Mouse (Mus musculus) C2C12 (cell line): ENCODE measurements around the gene Bdkrb2. TPM values are rescaled to one million over a fixed set of nuclear protein-coding genes. Genes with fewer than 3 reads are reported as not detected.

ENCODE experiments used
- H3K27me3 ChIP-seq: one replicate; pipeline ENCODE4 v1.6.1; 2011; ENCODE audit not compliant: control insufficient read depth, insufficient read depth, insufficient read length
- H3K36me3 ChIP-seq: one replicate; pipeline ENCODE4 v1.6.1; 2011; ENCODE audit not compliant: control insufficient read depth, insufficient read depth
- H3K4me3 ChIP-seq: one replicate; pipeline ENCODE4 v1.5.1; 2011; ENCODE audit warnings: mild to moderate bottlenecking, control low read depth; ENCODE audit not compliant: poor library complexity, insufficient read depth, severe bottlenecking
- H3K79me2 ChIP-seq: one replicate; pipeline ENCODE4 v1.6.1; 2011; ENCODE audit not compliant: control insufficient read depth, insufficient read depth
- H3K79me3 ChIP-seq: one replicate; pipeline ENCODE4 v1.6.1; 2011; ENCODE audit warnings: low read depth, control low read depth
- H3ac ChIP-seq: one replicate; pipeline ENCODE3; 2011; ENCODE audit warnings: low read depth; ENCODE audit not compliant: control insufficient read depth, insufficient read length
- CEBPB ChIP-seq: IDR thresholded peaks from one replicate; pipeline ENCODE4 v1.6.1; 2011; ENCODE audit warnings: low read depth, mild to moderate bottlenecking, control low read depth, moderate library complexity
- CTCF ChIP-seq: IDR thresholded peaks from one replicate; pipeline ENCODE4 v1.5.1; 2011; ENCODE audit not compliant: control insufficient read depth, insufficient read depth, insufficient read length
- FOSL1 ChIP-seq: IDR thresholded peaks from one replicate; pipeline ENCODE4 v1.8.0; 2011; ENCODE audit warnings: mild to moderate bottlenecking, low read length; ENCODE audit not compliant: poor library complexity, insufficient read depth, severe bottlenecking
- MAX ChIP-seq: IDR thresholded peaks from one replicate; pipeline ENCODE4 v1.6.1; 2011; ENCODE audit warnings: mild to moderate bottlenecking, control low read depth
- MYOD1 ChIP-seq: IDR thresholded peaks from one replicate; pipeline ENCODE4 v1.6.1; 2011; ENCODE audit warnings: low read depth; ENCODE audit not compliant: control insufficient read depth, insufficient read length
- MYOG ChIP-seq: IDR thresholded peaks from one replicate; pipeline ENCODE4 v1.6.1; 2011; ENCODE audit not compliant: control insufficient read depth, insufficient read length; ENCODE audit errors: extremely low read depth
- USF1 ChIP-seq: IDR thresholded peaks from one replicate; pipeline ENCODE4 v1.6.1; 2011; ENCODE audit warnings: low read depth, mild to moderate bottlenecking, control low read depth, moderate library complexity
- polyA plus RNA-seq: library from polyadenylated mRNA; unstranded; fragments of >200 nt; fragmentation: generic; extraction: Trizol; gene quantifications from one replicate; pipeline ENCODE4 v1.2.1, GENCODE M21; 2012; ENCODE audit warnings: missing spikeins

Gene Bdkrb2
- polyA plus RNA-seq, 1 experiment, result 1.2 TPM

GRCm38 (mm10) chr12:105584851-105585250 is 21.8 kb downstream of the Bdkrb2 start:
- Histone ChIP-seq H3K4me3 (no peak overlapping the region), H3K79me3 (no peaks in the 10 kb centered on the region), H3K79me2 (no peaks in the 10 kb centered on the region), H3K27me3 (no peaks in the 10 kb centered on the region), H3K36me3 (no peaks in the 10 kb centered on the region), H3ac (no peak overlapping the region)
- TF ChIP-seq CEBPB (no peak), CTCF (peak; percentile 74)

- H3K79me3 ChIP-seq, result no peaks in the 10 kb centered on the region
- H3K36me3 ChIP-seq, result no peaks in the 10 kb centered on the region
- H3K4me3 ChIP-seq, result no peak overlapping the region
- no peak for TF ChIP-seq CTCF
- no peak for TF ChIP-seq USF1
- TF ChIP-seq CEBPB, result no peak
- no peak for TF ChIP-seq FOSL1
- TF ChIP-seq MYOG, result no peak
- TF ChIP-seq MYOD1, result no peak
- no peaks in the 10 kb centered on the region for H3K27me3 ChIP-seq
- H3ac ChIP-seq, result no peak overlapping the region
- no peaks in the 10 kb centered on the region for H3K79me2 ChIP-seq
These were observed 24.5 kb downstream of the Bdkrb2 start for GRCm38 (mm10) chr12:105587526-105587925.

DNA sequence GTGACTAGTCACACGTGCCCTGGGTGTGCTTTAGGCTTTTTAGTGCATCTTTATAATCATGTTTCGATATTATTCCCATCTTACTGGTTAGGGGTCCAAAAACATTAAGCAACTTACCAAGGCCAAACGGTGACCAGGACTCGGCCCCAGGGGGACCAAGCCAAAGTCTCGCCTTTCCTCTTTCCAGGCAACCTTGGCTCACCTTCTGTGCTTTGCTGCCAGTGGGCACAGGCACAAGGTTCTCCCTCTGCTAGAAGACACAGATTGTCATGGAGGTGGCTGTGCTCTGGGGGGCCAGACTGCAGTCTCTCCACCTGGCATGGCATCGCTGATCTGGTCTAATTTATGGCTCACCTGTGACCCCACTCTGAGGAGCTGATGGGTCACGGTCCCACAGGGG is 27.8 kb downstream of the Bdkrb2 start:
- Histone ChIP-seq H3K79me3 (no peaks in the 10 kb centered on the region), H3K36me3 (no peaks in the 10 kb centered on the region), H3K4me3 (no peak overlapping the region), H3K27me3 (no peaks in the 10 kb centered on the region), H3ac (no peak overlapping the region), H3K79me2 (no peaks in the 10 kb centered on the region)
- TF ChIP-seq CTCF, result no peak

GRCm38 (mm10) chr12:105592361-105592761 is 29.3 kb downstream of the Bdkrb2 start:
- H3K79me2 ChIP-seq, result no peaks in the 10 kb centered on the region

GRCm38 (mm10) chr12:105593471-105593870 is 30.4 kb downstream of the Bdkrb2 start:
- H3K27me3 ChIP-seq, result no peaks in the 10 kb centered on the region
- no peaks in the 10 kb centered on the region for H3K79me2 ChIP-seq
- H3K79me3 ChIP-seq, result no peaks in the 10 kb centered on the region
- TF ChIP-seq CEBPB (no peak), MYOG (no peak), CTCF (no peak), USF1 (no peak), MAX (no peak), MYOD1 (no peak), FOSL1 (no peak)
- H3K4me3 ChIP-seq, result no peak overlapping the region
- no peaks in the 10 kb centered on the region for H3K36me3 ChIP-seq
- no peak overlapping the region for H3ac ChIP-seq

More at GRCm38 (mm10) chr12:105592361-105592761, 29.3 kb downstream of the Bdkrb2 start:
- no peak overlapping the region for H3ac ChIP-seq
- no peaks in the 10 kb centered on the region for H3K79me3 ChIP-seq
- TF ChIP-seq CEBPB, result no peak
- TF ChIP-seq FOSL1, result no peak
- TF ChIP-seq CTCF, result no peak
- TF ChIP-seq MAX, result no peak
- H3K36me3 ChIP-seq, result no peaks in the 10 kb centered on the region
- no peaks in the 10 kb centered on the region for H3K27me3 ChIP-seq
- H3K4me3 ChIP-seq, result no peak overlapping the region

DNA sequence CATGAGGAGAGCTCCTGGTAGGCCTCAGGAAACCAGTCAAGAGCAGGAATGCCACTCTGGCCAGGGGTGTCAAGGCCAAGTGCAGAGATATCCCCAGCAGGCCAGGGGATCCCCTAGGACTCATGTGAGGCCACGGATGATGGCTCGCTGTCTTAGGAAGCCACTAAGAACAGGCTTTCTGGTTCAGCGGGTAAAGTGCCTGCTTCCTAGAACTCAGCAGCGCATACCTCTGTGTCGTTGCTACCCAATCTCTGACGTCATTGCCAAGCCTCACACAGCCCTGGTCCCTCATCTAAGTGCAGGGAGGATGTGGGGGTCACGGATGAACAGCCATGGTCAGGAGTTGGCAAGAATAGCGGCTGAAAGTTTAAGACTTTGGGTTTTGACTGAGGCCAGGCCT is 34.1 kb downstream of the Bdkrb2 start:
- TF ChIP-seq FOSL1, result no peak
- no peak overlapping the region for H3K4me3 ChIP-seq
- no peak overlapping the region for H3ac ChIP-seq
- H3K79me3 ChIP-seq, result no peaks in the 10 kb centered on the region
- H3K79me2 ChIP-seq, result no peaks in the 10 kb centered on the region
- H3K36me3 ChIP-seq, result no peaks in the 10 kb centered on the region
- H3K27me3 ChIP-seq, result no peaks in the 10 kb centered on the region

DNA sequence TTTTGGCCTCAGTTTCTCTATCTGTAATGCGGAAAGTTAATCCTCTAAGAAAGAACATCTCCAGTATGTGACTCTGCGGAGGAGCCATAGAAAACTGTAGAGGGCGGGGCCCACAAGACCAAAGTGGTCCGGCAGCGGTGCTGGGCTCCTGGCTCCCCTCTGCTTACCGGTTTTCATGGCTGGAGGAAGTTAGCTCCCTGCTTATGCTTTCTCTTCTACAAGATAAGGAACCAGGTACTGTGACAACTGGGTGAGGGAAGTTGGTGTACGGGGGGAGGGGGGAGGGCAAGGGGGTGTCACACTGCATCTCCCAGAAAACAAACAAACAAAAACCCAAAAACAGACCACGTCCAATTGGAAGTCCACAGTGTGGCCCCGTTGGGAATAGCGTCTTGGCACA is 35.5 kb downstream of the Bdkrb2 start:
- H3ac ChIP-seq, result no peak overlapping the region
- no peaks in the 10 kb centered on the region for H3K79me3 ChIP-seq
- H3K36me3 ChIP-seq, result no peaks in the 10 kb centered on the region
- H3K27me3 ChIP-seq, result no peaks in the 10 kb centered on the region
- H3K4me3 ChIP-seq, result no peak overlapping the region
- no peaks in the 10 kb centered on the region for H3K79me2 ChIP-seq
- TF ChIP-seq USF1 (no peak), MYOD1 (no peak), MYOG (no peak), CTCF (no peak), MAX (no peak), CEBPB (no peak), FOSL1 (no peak)
